Mouse (Mus musculus) mesoderm, embryonic 11.5 days (tissue): ENCODE measurements around the gene Gm45233.

Experiments used
- DNase-seq: peaks from one replicate; pipeline ENCODE4 v3.0.0-alpha.2; 2012; ENCODE audit warnings: low read depth, low spot score

Gm45233 gene

GRCm38 (mm10) chr7:43448246-43448645 lies 4.3 kb downstream of the Gm45233 start:
- no peak for DNase-seq

GRCm38 (mm10) chr7:43449811-43450210 lies 5.9 kb downstream of the Gm45233 start:
- DNase-seq = no peak

GRCm38 (mm10) chr7:43451726-43452125 lies 7.8 kb downstream of the Gm45233 start:
- no peak for DNase-seq

- no peak for DNase-seq
Observed at GRCm38 (mm10) chr7:43452609-43453008, 8.7 kb downstream of the Gm45233 start.

- DNase-seq = no peak
Observed at GRCm38 (mm10) chr7:43453599-43454355, 9.8 kb downstream of the Gm45233 start.

- no peak for DNase-seq
Observed at GRCm38 (mm10) chr7:43454371-43454770, 10.4 kb downstream of the Gm45233 start.

- DNase-seq = no peak
Observed at GRCm38 (mm10) chr7:43462851-43463250, 18.9 kb downstream of the Gm45233 start, which contains the start of gene Vsig10l. Gene Vsig10l (plus strand): TSS chr7:43463151.

GRCm38 (mm10) chr7:43463976-43464375 lies 20.0 kb downstream of the Gm45233 start:
- no peak for DNase-seq

- DNase-seq = peak; percentile 13
Observed at GRCm38 (mm10) chr7:43464864-43465343, 21.0 kb downstream of the Gm45233 start.

GRCm38 (mm10) chr7:43465344-43466098 lies 21.6 kb downstream of the Gm45233 start:
- DNase-seq = peak; percentile 84

GRCm38 (mm10) chr7:43466099-43466694 lies 22.3 kb downstream of the Gm45233 start:
- DNase-seq = peak; percentile 83

GRCm38 (mm10) chr7:43470373-43470772 lies 26.4 kb downstream of the Gm45233 start:
- DNase-seq = peak; percentile 55

GRCm38 (mm10) chr7:43475706-43476105 lies 31.8 kb downstream of the Gm45233 start:
- no peak for DNase-seq

- DNase-seq = peak; percentile 19
Observed at GRCm38 (mm10) chr7:43476376-43476775, 32.4 kb downstream of the Gm45233 start.

- DNase-seq = no peak
Observed at GRCm38 (mm10) chr7:43481191-43481590, 37.3 kb downstream of the Gm45233 start.

- peak; percentile 34 for DNase-seq
Observed at GRCm38 (mm10) chr7:43482090-43482716, 38.3 kb downstream of the Gm45233 start.

- no peak for DNase-seq
Observed at GRCm38 (mm10) chr7:43483236-43483635, 39.3 kb downstream of the Gm45233 start.

- no peak for DNase-seq
Observed at GRCm38 (mm10) chr7:43488646-43489045, 44.7 kb downstream of the Gm45233 start.

GRCm38 (mm10) chr7:43489631-43490125 lies 45.8 kb downstream of the Gm45233 start, which contains the start of gene Iglon5:
Gene Iglon5 (minus strand): TSS chr7:43490075.
- DNase-seq = no peak

- DNase-seq = peak; percentile 72
Observed at GRCm38 (mm10) chr7:43490182-43490584, 46.3 kb downstream of the Gm45233 start.

GRCm38 (mm10) chr7:43490861-43491260 lies 46.9 kb downstream of the Gm45233 start:
- DNase-seq = no peak
